Mouse (Mus musculus): ENCODE measurements around the gene Unc5b.

GRCm38 (mm10) chr10:60806207-60806538 is 25.2 kb downstream of the Unc5b start:
- TF ChIP-seq CTCF (IDR thresholded peaks at IDR 0.05; ENCODE audit: low read depth) (no peak), EP300 (IDR thresholded peaks at IDR 0.05; ENCODE audit: low read depth) (no peak)

Data from liver, embryonic 14.5 days (tissue).